Mouse (Mus musculus): ENCODE results near the gene Tlk1. TPM values are rescaled to one million over a fixed set of nuclear protein-coding genes. Genes with fewer than 3 reads are reported as not detected.

Tlk1 gene
- polyA plus RNA-seq, 1 experiment from 2014 or later: 39.4 TPM

- no peaks in the 10 kb centered on the region for H3K4me1 ChIP-seq (ENCODE audit: control insufficient read depth, insufficient read depth, low read length)
- WGBS (ENCODE audit: insufficient replicate concordance): 95% methylated on average over 4 of the region's 4 CpGs
- no peak for ATAC-seq (replicated peaks; ENCODE audit: insufficient number of reproducible peaks, low FRiP score, low TSS enrichment)
- peaks cover 24% of the 10 kb centered on the region for H3K36me3 ChIP-seq (ENCODE audit: control insufficient read depth, insufficient read depth, low read length)
- no peak overlapping the region for H3K27ac ChIP-seq (ENCODE audit: low read depth, low read length)
- H3K4me3 ChIP-seq (ENCODE audit: low read depth, low read length): no peak overlapping the region
- H3K9me3 ChIP-seq (replicated peaks; ENCODE audit: control insufficient read depth, low read length): no peaks in the 10 kb centered on the region
- no peaks in the 10 kb centered on the region for H3K27me3 ChIP-seq (ENCODE audit: control insufficient read depth, insufficient read depth, low read length)
- no peak overlapping the region for H3K9ac ChIP-seq (ENCODE audit: low read depth, low read length)
- H3K4me2 ChIP-seq: no peak overlapping the region
These were observed 114.7 kb downstream of the Tlk1 start for GRCm38 (mm10) chr2:70710878-70711277.

GRCm38 (mm10) chr2:70710236-70710635, 115.3 kb downstream of the Tlk1 start:
- H3K27me3 ChIP-seq (ENCODE audit: control insufficient read depth, insufficient read depth, low read length): no peaks in the 10 kb centered on the region
- peaks cover 24% of the 10 kb centered on the region for H3K36me3 ChIP-seq (ENCODE audit: control insufficient read depth, insufficient read depth, low read length)
- 88% methylated on average over 7 of the region's 7 CpGs for WGBS (ENCODE audit: insufficient replicate concordance)
- H3K4me2 ChIP-seq: no peak overlapping the region
- no peak for ATAC-seq (replicated peaks; ENCODE audit: insufficient number of reproducible peaks, low FRiP score, low TSS enrichment)
- no peak overlapping the region for H3K4me3 ChIP-seq (ENCODE audit: low read depth, low read length)
- no peak overlapping the region for H3K9ac ChIP-seq (ENCODE audit: low read depth, low read length)
- H3K9me3 ChIP-seq (replicated peaks; ENCODE audit: control insufficient read depth, low read length): no peaks in the 10 kb centered on the region
- peaks cover under 1% of the 10 kb centered on the region; the same call in 1 of the 2 replicates for H3K4me1 ChIP-seq (ENCODE audit: control insufficient read depth, insufficient read depth, low read length)
- no peak overlapping the region for H3K27ac ChIP-seq (ENCODE audit: low read depth, low read length)

GRCm38 (mm10) chr2:70708986-70709730, 116.4 kb downstream of the Tlk1 start:
- no peak for ATAC-seq (replicated peaks; ENCODE audit: insufficient number of reproducible peaks, low FRiP score, low TSS enrichment)
- H3K4me3 ChIP-seq (ENCODE audit: low read depth, low read length): no peak overlapping the region
- H3K9me3 ChIP-seq (replicated peaks; ENCODE audit: control insufficient read depth, low read length): no peaks in the 10 kb centered on the region
- 69% methylated on average over 13 of the region's 13 CpGs for WGBS (ENCODE audit: insufficient replicate concordance)
- peaks cover 7% of the 10 kb centered on the region; the same call in 1 of the 2 replicates for H3K4me1 ChIP-seq (ENCODE audit: control insufficient read depth, insufficient read depth, low read length)
- no peak overlapping the region for H3K9ac ChIP-seq (ENCODE audit: low read depth, low read length)
- 0 out of 2 replicates have a peak, but pooled peaks cover 2% of the 10 kb centered on the region for H3K27me3 ChIP-seq (ENCODE audit: control insufficient read depth, insufficient read depth, low read length)
- H3K4me2 ChIP-seq: no peak overlapping the region
- no peak overlapping the region for H3K27ac ChIP-seq (ENCODE audit: low read depth, low read length)
- H3K36me3 ChIP-seq (ENCODE audit: control insufficient read depth, insufficient read depth, low read length): peaks cover 17% of the 10 kb centered on the region

- no peak overlapping the region for H3K27ac ChIP-seq (ENCODE audit: low read depth, low read length)
- 31% methylated on average over 5 of the region's 5 CpGs for WGBS (ENCODE audit: insufficient replicate concordance)
These were observed 123.1 kb downstream of the Tlk1 start for GRCm38 (mm10) chr2:70702403-70702802.

GRCm38 (mm10) chr2:70701571-70701970, 124.0 kb downstream of the Tlk1 start:
- Histone ChIP-seq H3K4me2 (no peak overlapping the region), H3K4me3 (ENCODE audit: low read depth, low read length) (no peak overlapping the region), H3K4me1 (ENCODE audit: control insufficient read depth, insufficient read depth, low read length) (peaks cover 16% of the 10 kb centered on the region), H3K27ac (ENCODE audit: low read depth, low read length) (no peak overlapping the region), H3K36me3 (ENCODE audit: control insufficient read depth, insufficient read depth, low read length) (no peaks in the 10 kb centered on the region), H3K9ac (ENCODE audit: low read depth, low read length) (no peak overlapping the region), H3K9me3 (replicated peaks; ENCODE audit: control insufficient read depth, low read length) (no peaks in the 10 kb centered on the region), H3K27me3 (ENCODE audit: control insufficient read depth, insufficient read depth, low read length) (0 out of 2 replicates have a peak, but pooled peaks cover 2% of the 10 kb centered on the region)
- no peak for ATAC-seq (replicated peaks; ENCODE audit: insufficient number of reproducible peaks, low FRiP score, low TSS enrichment)
- WGBS (ENCODE audit: insufficient replicate concordance): 52% methylated on average over 9 of the region's 9 CpGs

More at GRCm38 (mm10) chr2:70702403-70702802, 123.1 kb downstream of the Tlk1 start:
- ATAC-seq (replicated peaks; ENCODE audit: insufficient number of reproducible peaks, low FRiP score, low TSS enrichment): no peak
- H3K9ac ChIP-seq (ENCODE audit: low read depth, low read length): no peak overlapping the region
- no peaks in the 10 kb centered on the region for H3K9me3 ChIP-seq (replicated peaks; ENCODE audit: control insufficient read depth, low read length)
- 0 out of 2 replicates have a peak, but pooled peaks cover 2% of the 10 kb centered on the region for H3K27me3 ChIP-seq (ENCODE audit: control insufficient read depth, insufficient read depth, low read length)
- no peak overlapping the region for H3K4me2 ChIP-seq
- H3K4me3 ChIP-seq (ENCODE audit: low read depth, low read length): no peak overlapping the region
- peaks cover 16% of the 10 kb centered on the region for H3K4me1 ChIP-seq (ENCODE audit: control insufficient read depth, insufficient read depth, low read length)
- H3K36me3 ChIP-seq (ENCODE audit: control insufficient read depth, insufficient read depth, low read length): no peaks in the 10 kb centered on the region

- Histone ChIP-seq H3K27ac (ENCODE audit: low read depth, low read length) (no peak overlapping the region), H3K27me3 (ENCODE audit: control insufficient read depth, insufficient read depth, low read length) (0 out of 2 replicates have a peak, but pooled peaks cover 2% of the 10 kb centered on the region), H3K4me3 (ENCODE audit: low read depth, low read length) (no peak overlapping the region), H3K4me1 (ENCODE audit: control insufficient read depth, insufficient read depth, low read length) (peaks cover 16% of the 10 kb centered on the region), H3K9ac (ENCODE audit: low read depth, low read length) (no peak overlapping the region), H3K9me3 (replicated peaks; ENCODE audit: control insufficient read depth, low read length) (no peaks in the 10 kb centered on the region), H3K4me2 (no peak overlapping the region), H3K36me3 (ENCODE audit: control insufficient read depth, insufficient read depth, low read length) (no peaks in the 10 kb centered on the region)
- no peak for ATAC-seq (replicated peaks; ENCODE audit: insufficient number of reproducible peaks, low FRiP score, low TSS enrichment)
- WGBS (ENCODE audit: insufficient replicate concordance): 86% methylated on average over 3 of the region's 3 CpGs
These were observed 124.7 kb downstream of the Tlk1 start for GRCm38 (mm10) chr2:70700851-70701250.

- Histone ChIP-seq H3K4me2 (no peak overlapping the region), H3K4me1 (ENCODE audit: control insufficient read depth, insufficient read depth, low read length) (no peaks in the 10 kb centered on the region), H3K9ac (ENCODE audit: low read depth, low read length) (no peak overlapping the region), H3K27me3 (ENCODE audit: control insufficient read depth, insufficient read depth, low read length) (no peaks in the 10 kb centered on the region), H3K27ac (ENCODE audit: low read depth, low read length) (no peak overlapping the region), H3K4me3 (ENCODE audit: low read depth, low read length) (no peak overlapping the region), H3K9me3 (replicated peaks; ENCODE audit: control insufficient read depth, low read length) (no peaks in the 10 kb centered on the region), H3K36me3 (ENCODE audit: control insufficient read depth, insufficient read depth, low read length) (peaks cover 13% of the 10 kb centered on the region)
- ATAC-seq (replicated peaks; ENCODE audit: insufficient number of reproducible peaks, low FRiP score, low TSS enrichment): no peak
- WGBS (ENCODE audit: insufficient replicate concordance): 92% methylated on average over 10 of the region's 10 CpGs
These were observed 129.8 kb downstream of the Tlk1 start for GRCm38 (mm10) chr2:70695712-70696111.

GRCm38 (mm10) chr2:70690195-70690594, 135.3 kb downstream of the Tlk1 start:
- no peaks in the 10 kb centered on the region for H3K9me3 ChIP-seq (replicated peaks; ENCODE audit: control insufficient read depth, low read length)
- no peak for ATAC-seq (replicated peaks; ENCODE audit: insufficient number of reproducible peaks, low FRiP score, low TSS enrichment)
- no peaks in the 10 kb centered on the region for H3K27me3 ChIP-seq (ENCODE audit: control insufficient read depth, insufficient read depth, low read length)
- no peaks in the 10 kb centered on the region for H3K4me1 ChIP-seq (ENCODE audit: control insufficient read depth, insufficient read depth, low read length)
- H3K27ac ChIP-seq (ENCODE audit: low read depth, low read length): no peak overlapping the region
- no peak overlapping the region for H3K4me2 ChIP-seq
- no peak overlapping the region for H3K4me3 ChIP-seq (ENCODE audit: low read depth, low read length)
- WGBS (ENCODE audit: insufficient replicate concordance): 79% methylated on average over 11 of the region's 11 CpGs
- H3K9ac ChIP-seq (ENCODE audit: low read depth, low read length): no peak overlapping the region
- peaks cover 35% of the 10 kb centered on the region for H3K36me3 ChIP-seq (ENCODE audit: control insufficient read depth, insufficient read depth, low read length)

Data from heart, embryonic 11.5 days (tissue).